Mouse (Mus musculus): ENCODE data around the gene Cop1. TPM values are rescaled to one million over a fixed set of nuclear protein-coding genes. Genes with fewer than 3 reads are reported as not detected.
A peak's percentile ranks its signal among the peaks of the same experiment; 100 is the strongest.

The Cop1 gene
- polyA plus RNA-seq, 1 experiment from 2014 or later: 32.8 TPM

GRCm38 (mm10) chr1:159235674-159236073 lies 3.6 kb downstream of the Cop1 start:
- Histone ChIP-seq H3K4me1 (ENCODE audit: insufficient read depth) (peaks cover 37% of the 10 kb centered on the region), H3K9me3 (ENCODE audit: low read length) (no peaks in the 10 kb centered on the region), H3K4me3 (ENCODE audit: low read depth, low read length) (0 out of 2 replicates have a peak overlapping the region, but pooled peaks have one; percentile 6), H3K27me3 (ENCODE audit: insufficient read depth, low read length) (no peaks in the 10 kb centered on the region), H3K27ac (ENCODE audit: low read depth) (peak overlapping the region; percentile 49; the same call in 1 of the 2 replicates), H3K36me3 (replicated peaks; ENCODE audit: insufficient read depth, low read length) (peaks cover 10% of the 10 kb centered on the region), H3K9ac (replicated peaks) (no peak overlapping the region), H3K4me2 (ENCODE audit: low read depth, low read length) (peak overlapping the region; percentile 47)
- ATAC-seq (no peak), DNase-seq (no peak)
- peak; percentile 89 for TF ChIP-seq EP300 (IDR thresholded peaks at IDR 0.05; ENCODE audit: low read depth)
- TF ChIP-seq CTCF (IDR thresholded peaks at IDR 0.05; ENCODE audit: low read depth): no peak
- 47% methylated on average over 2 of the region's 2 CpGs for WGBS (ENCODE audit: insufficient replicate concordance)

- H3K27ac ChIP-seq (ENCODE audit: low read depth): peak overlapping the region; percentile 58; the same call in 1 of the 2 replicates
- ATAC-seq (peak; percentile 86), DNase-seq (peak; percentile 46)
- H3K36me3 ChIP-seq (replicated peaks; ENCODE audit: insufficient read depth, low read length): peaks cover 24% of the 10 kb centered on the region
- no peaks in the 10 kb centered on the region for H3K27me3 ChIP-seq (ENCODE audit: insufficient read depth, low read length)
- peaks cover 33% of the 10 kb centered on the region for H3K4me1 ChIP-seq (ENCODE audit: insufficient read depth)
- peak overlapping the region; percentile 57 for H3K4me2 ChIP-seq (ENCODE audit: low read depth, low read length)
- no peaks in the 10 kb centered on the region for H3K9me3 ChIP-seq (ENCODE audit: low read length)
- WGBS (ENCODE audit: insufficient replicate concordance): 59% methylated on average over 6 of the region's 6 CpGs
- H3K4me3 ChIP-seq (ENCODE audit: low read depth, low read length): 0 out of 2 replicates have a peak overlapping the region, but pooled peaks have one; percentile 1
- H3K9ac ChIP-seq (replicated peaks): no peak overlapping the region
- no peak for TF ChIP-seq CTCF (IDR thresholded peaks at IDR 0.05; ENCODE audit: low read depth)
- peak; percentile 95 for TF ChIP-seq EP300 (IDR thresholded peaks at IDR 0.05; ENCODE audit: low read depth)
Measured at GRCm38 (mm10) chr1:159238147-159238546, 6.0 kb downstream of the Cop1 start.

DNA sequence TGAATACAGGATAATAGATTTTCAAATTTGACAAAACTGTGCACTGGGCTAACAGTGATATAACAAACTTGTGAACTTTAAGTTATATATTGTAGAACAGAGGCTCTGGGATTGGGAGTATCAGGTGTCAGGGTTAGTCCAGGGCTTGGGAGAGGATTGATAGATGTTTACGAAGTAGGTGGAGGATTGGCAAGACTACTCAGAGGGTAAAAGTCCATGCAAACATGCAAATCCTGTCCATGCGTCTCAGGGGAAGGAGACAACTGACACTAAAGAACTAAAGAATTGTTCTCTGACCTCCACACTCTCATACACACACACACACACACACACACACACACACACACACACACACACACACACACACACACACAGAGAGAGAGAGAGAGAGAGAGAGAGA lies 18.2 kb downstream of the Cop1 start:
- 60% methylated on average over 2 of the region's 2 CpGs for WGBS (ENCODE audit: insufficient replicate concordance)
- peak; percentile 51 for ATAC-seq
- no peak for DNase-seq

DNA sequence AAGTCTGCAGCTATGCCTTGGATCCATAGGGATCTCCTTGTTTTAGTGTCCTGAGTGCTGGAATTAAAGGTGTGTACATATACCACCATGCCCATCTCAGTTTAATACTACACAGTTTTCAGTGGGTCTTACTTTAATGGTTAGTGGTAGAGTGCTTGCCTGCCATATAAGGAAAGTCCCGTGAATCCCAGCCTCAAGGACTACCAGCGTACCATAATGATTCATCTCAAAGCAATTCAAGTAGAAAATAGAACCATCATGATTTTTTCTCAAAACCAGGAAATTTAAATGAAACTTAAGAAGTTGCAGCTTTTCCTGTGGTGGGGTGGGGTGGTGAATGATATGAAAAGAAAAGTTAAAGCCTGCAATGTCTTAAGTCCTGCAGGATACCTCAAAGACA lies 21.0 kb downstream of the Cop1 start:
- H3K4me3 ChIP-seq (ENCODE audit: low read depth, low read length): no peak overlapping the region
- H3K27ac ChIP-seq (ENCODE audit: low read depth): no peak overlapping the region
- TF ChIP-seq EP300 (IDR thresholded peaks at IDR 0.05; ENCODE audit: low read depth): no peak
- TF ChIP-seq CTCF (IDR thresholded peaks at IDR 0.05; ENCODE audit: low read depth): no peak
- H3K9ac ChIP-seq (replicated peaks): no peak overlapping the region
- no peak for DNase-seq
- no peak overlapping the region for H3K4me2 ChIP-seq (ENCODE audit: low read depth, low read length)
- 93% methylated on average over 2 of the region's 2 CpGs for WGBS (ENCODE audit: insufficient replicate concordance)
- H3K9me3 ChIP-seq (ENCODE audit: low read length): no peaks in the 10 kb centered on the region
- no peak for ATAC-seq
- no peaks in the 10 kb centered on the region for H3K27me3 ChIP-seq (ENCODE audit: insufficient read depth, low read length)
- no peaks in the 10 kb centered on the region for H3K4me1 ChIP-seq (ENCODE audit: insufficient read depth)
- H3K36me3 ChIP-seq (replicated peaks; ENCODE audit: insufficient read depth, low read length): peaks cover 26% of the 10 kb centered on the region

More for the DNA sequence above, 18.2 kb downstream of the Cop1 start:
- H3K4me3 ChIP-seq (ENCODE audit: low read depth, low read length): no peak overlapping the region
- H3K4me1 ChIP-seq (ENCODE audit: insufficient read depth): no peaks in the 10 kb centered on the region
- H3K27ac ChIP-seq (ENCODE audit: low read depth): no peak overlapping the region
- no peaks in the 10 kb centered on the region for H3K27me3 ChIP-seq (ENCODE audit: insufficient read depth, low read length)
- TF ChIP-seq CTCF (IDR thresholded peaks at IDR 0.05; ENCODE audit: low read depth): no peak
- no peak for TF ChIP-seq EP300 (IDR thresholded peaks at IDR 0.05; ENCODE audit: low read depth)
- H3K36me3 ChIP-seq (replicated peaks; ENCODE audit: insufficient read depth, low read length): peaks cover 26% of the 10 kb centered on the region
- H3K9ac ChIP-seq (replicated peaks): no peak overlapping the region
- no peaks in the 10 kb centered on the region for H3K9me3 ChIP-seq (ENCODE audit: low read length)
- H3K4me2 ChIP-seq (ENCODE audit: low read depth, low read length): no peak overlapping the region

DNA sequence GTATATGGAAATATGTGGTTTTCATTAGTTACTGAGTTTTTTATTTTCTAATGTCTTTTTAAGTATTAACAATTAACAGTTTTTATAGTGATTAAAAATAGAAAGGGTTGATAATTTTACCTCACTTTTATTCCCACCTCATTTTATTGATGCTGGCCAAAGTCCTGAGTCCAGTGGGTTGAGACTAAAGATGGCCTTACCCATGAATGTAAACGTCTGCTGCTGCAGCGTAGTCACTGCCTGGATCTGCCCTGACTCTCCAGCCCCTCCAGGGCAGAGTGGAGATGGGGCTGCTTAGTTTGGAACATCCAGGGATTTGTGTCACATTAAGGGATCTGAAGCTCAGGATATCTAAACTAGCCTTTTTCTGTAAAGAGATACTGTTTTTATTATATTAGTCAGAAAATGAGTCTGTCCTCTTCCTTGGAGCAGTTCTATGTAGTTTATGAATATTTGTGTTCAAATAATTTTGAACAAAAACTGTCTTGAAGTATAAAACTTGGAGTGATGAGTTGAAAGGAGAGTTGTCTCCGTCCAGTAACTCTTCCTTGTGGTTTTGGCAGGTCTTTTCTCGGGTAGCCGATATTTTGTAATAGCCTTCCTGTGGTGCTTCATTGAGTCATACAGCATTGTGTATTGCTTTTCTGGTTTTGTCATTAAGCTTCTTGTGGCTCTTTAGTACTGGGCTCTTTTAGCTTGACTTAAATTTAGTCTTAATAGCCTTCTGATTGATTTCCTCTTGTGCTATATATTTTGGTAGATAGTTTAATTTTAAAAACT lies 23.0 kb downstream of the Cop1 start:
- ATAC-seq: no peak
- 69% methylated on average over 5 of the region's 5 CpGs for WGBS (ENCODE audit: insufficient replicate concordance)
- H3K9ac ChIP-seq (replicated peaks): no peak overlapping the region
- H3K9me3 ChIP-seq (ENCODE audit: low read length): no peaks in the 10 kb centered on the region
- no peak overlapping the region for H3K4me2 ChIP-seq (ENCODE audit: low read depth, low read length)
- TF ChIP-seq CTCF (IDR thresholded peaks at IDR 0.05; ENCODE audit: low read depth) (no peak), EP300 (IDR thresholded peaks at IDR 0.05; ENCODE audit: low read depth) (no peak)
- no peak for DNase-seq
- no peaks in the 10 kb centered on the region for H3K4me1 ChIP-seq (ENCODE audit: insufficient read depth)
- H3K36me3 ChIP-seq (replicated peaks; ENCODE audit: insufficient read depth, low read length): peaks cover 33% of the 10 kb centered on the region
- no peak overlapping the region for H3K4me3 ChIP-seq (ENCODE audit: low read depth, low read length)
- no peak overlapping the region for H3K27ac ChIP-seq (ENCODE audit: low read depth)
- no peaks in the 10 kb centered on the region for H3K27me3 ChIP-seq (ENCODE audit: insufficient read depth, low read length)

DNA sequence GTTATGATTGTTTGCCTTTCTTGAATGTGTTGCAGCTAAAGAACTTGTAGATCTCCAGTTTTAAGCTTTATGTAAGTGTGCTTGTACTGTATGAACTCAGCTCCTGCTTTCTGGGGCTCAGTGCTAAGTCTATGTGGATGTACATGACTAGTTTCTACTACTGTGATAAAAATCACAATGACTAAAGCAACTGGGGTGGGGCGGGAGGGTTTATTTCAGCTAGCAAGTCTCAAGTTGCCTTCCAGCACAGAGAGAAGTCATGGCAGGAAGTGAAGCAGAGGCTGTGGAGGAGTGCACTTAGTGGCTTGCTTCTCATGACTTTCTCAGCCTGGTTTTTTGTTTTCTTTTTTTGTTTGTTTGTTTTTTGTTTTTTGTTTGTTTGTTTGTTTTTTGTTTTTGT lies 24.4 kb downstream of the Cop1 start:
- 56% methylated on average over 1 of the region's 1 CpGs for WGBS (ENCODE audit: insufficient replicate concordance)
- no peak for TF ChIP-seq CTCF (IDR thresholded peaks at IDR 0.05; ENCODE audit: low read depth)
- TF ChIP-seq EP300 (IDR thresholded peaks at IDR 0.05; ENCODE audit: low read depth): no peak
- Histone ChIP-seq H3K9ac (replicated peaks) (no peak overlapping the region), H3K4me3 (ENCODE audit: low read depth, low read length) (no peak overlapping the region), H3K36me3 (replicated peaks; ENCODE audit: insufficient read depth, low read length) (peaks cover 35% of the 10 kb centered on the region), H3K27me3 (ENCODE audit: insufficient read depth, low read length) (no peaks in the 10 kb centered on the region), H3K4me2 (ENCODE audit: low read depth, low read length) (no peak overlapping the region), H3K27ac (ENCODE audit: low read depth) (no peak overlapping the region), H3K9me3 (ENCODE audit: low read length) (no peaks in the 10 kb centered on the region), H3K4me1 (ENCODE audit: insufficient read depth) (no peaks in the 10 kb centered on the region)
- DNase-seq (no peak), ATAC-seq (no peak)

Data from liver, postnatal 0 days (tissue).